8 mouse cellular contexts compared by ENCODE assay signal in genomic region chr3:36496746-36497145, GRCm38 (mm10). TPM values are rescaled to one million over a fixed set of nuclear protein-coding genes. Genes with fewer than 3 reads are reported as not detected.
A peak's percentile ranks its signal among the peaks of the same experiment; 100 is the strongest.
DNase-seq lines count a peak whose midpoint lies in the region; ATAC-seq lines count a peak whose summit lies in the region.
"Had no signal": no experiment of that assay in that cellular context is flagged by ENCODE, and none has a peak within 500 bp of the region (broad histone marks: within the 10 kb centered on the region; RNA-seq: fewer than 3 reads in every experiment).

No protein-coding gene starts in this region.

- H3K9me3 ChIP-seq in forebrain, embryonic 14.5 days (replicated peaks; ENCODE audit: control insufficient read depth, low read length) = no peaks in the 10 kb centered on the region

- no peak overlapping the region for H3K4me2 ChIP-seq in forebrain, embryonic 14.5 days (ENCODE audit: low read length)

- peak; percentile 92 for DNase-seq in NIH3T3 (ENCODE audit: low read depth)
- peak; percentile 28 for DNase-seq in c-Kit-positive CD71-positive TER-119-positive erythroid progenitor cells, embryonic 14.5 days (ENCODE audit: low spot score)
- DNase-seq in forebrain, embryonic 14.5 days (ENCODE audit: low spot score) = peak; percentile 86
- DNase-seq in heart, postnatal 25 days (ENCODE audit: low spot score) = peak; percentile 36
- DNase-seq in layer of hippocampus, postnatal 10 days (ENCODE audit: low spot score in 2 of 2) = peak; percentile 67 to 78
- DNase-seq in lung, postnatal 36 days = peak; percentile 77
- DNase-seq in right cerebral cortex, postnatal 36 days (ENCODE audit: low spot score in 2 of 2) = peak; percentile 41 to 73

- H3K4me3 ChIP-seq in forebrain, embryonic 14.5 days (ENCODE audit: low read depth, low read length) = no peak overlapping the region
- H3K4me3 ChIP-seq: megakaryocyte, embryonic 14.5 days had no signal

- 13% methylated on average over 14 of the region's 14 CpGs for WGBS in forebrain, embryonic 14.5 days

- peak; percentile 55 for ATAC-seq in forebrain, embryonic 14.5 days

- no peaks in the 10 kb centered on the region; the same call in 1 of the 2 replicates for H3K4me1 ChIP-seq in forebrain, embryonic 14.5 days (ENCODE audit: control insufficient read depth, insufficient read depth, low read length)

- H3K9ac ChIP-seq in forebrain, embryonic 14.5 days (ENCODE audit: low read length) = no peak overlapping the region

- H3K27me3 ChIP-seq in forebrain, embryonic 14.5 days (replicated peaks; ENCODE audit: control insufficient read depth, insufficient read depth, low read length) = no peaks in the 10 kb centered on the region

- H3K27ac ChIP-seq in forebrain, embryonic 14.5 days (ENCODE audit: low read depth, low read length) = no peak overlapping the region

- no peaks in the 10 kb centered on the region for H3K36me3 ChIP-seq in forebrain, embryonic 14.5 days (ENCODE audit: control insufficient read depth, insufficient read depth, low read length)

- intact Hi-C loops in heart, postnatal 25 days (cut with DNase I) = loop anchor here (1.0 to 2.0 kb wide), 2 partner anchors 286 to 316 kb away; no protein-coding TSS in a partner anchor

RNA-seq across cellular contexts. Expression of gene 1810062G17Rik, which starts 21.0 kb away (rescaled TPM):
- polyA plus RNA-seq in forebrain, embryonic 14.5 days (2014; fragmentation: Nextera tagmentation; extraction: Ambion mirVana) = 0.25 TPM in 1 of 2 replicates, not detected in the other
- under 1 TPM in 1 of 2 experiments, not detected in 1; 0.31 TPM for total RNA-seq in heart, postnatal 25 days (2021)
- total RNA-seq in layer of hippocampus, postnatal 10 days (2021) = under 1 TPM in 1 of 2 experiments, not detected in 1; 0.55 TPM

RNA-seq across cellular contexts. Expression of gene Anxa5, which starts 21.1 kb away (rescaled TPM):
- polyA plus RNA-seq in forebrain, embryonic 14.5 days (2014; fragmentation: Nextera tagmentation; extraction: Ambion mirVana) = 62.7 and 65.8 TPM in 2 replicates
- 100 to 1,000 TPM; 136 to 138 TPM for total RNA-seq in heart, postnatal 25 days (2021)
- total RNA-seq in layer of hippocampus, postnatal 10 days (2021) = 10 to 100 TPM; 34.6 to 34.7 TPM

RNA-seq across cellular contexts. Expression of gene Gm11549, which starts 24.9 kb away (rescaled TPM):
- 0.10 and 0.37 TPM in 2 replicates for polyA plus RNA-seq in forebrain, embryonic 14.5 days (2014; fragmentation: Nextera tagmentation; extraction: Ambion mirVana)
- not detected for total RNA-seq in heart, postnatal 25 days (2021)
- 1 to 10 TPM; 1.2 to 1.9 TPM for total RNA-seq in layer of hippocampus, postnatal 10 days (2021)

RNA-seq across cellular contexts. Expression of gene Exosc9, which starts 55.7 kb away (rescaled TPM):
- polyA plus RNA-seq in forebrain, embryonic 14.5 days (2014; fragmentation: Nextera tagmentation; extraction: Ambion mirVana) = 92.1 and 93.0 TPM in 2 replicates
- total RNA-seq in heart, postnatal 25 days (2021) = 10 to 100 TPM; 19.4 to 20.1 TPM
- 10 to 100 TPM; 46.7 to 50.4 TPM for total RNA-seq in layer of hippocampus, postnatal 10 days (2021)

Comparison
In these comparisons a context has a peak if more than half of its experiments do, and no peak if none do; other contexts are left out.
1. DNase-seq: peak in every context shown above with its lines; median percentile 92 in NIH3T3; 86 in forebrain, embryonic 14.5 days; 77 in lung, postnatal 36 days; 72 in layer of hippocampus, postnatal 10 days; 57 in right cerebral cortex, postnatal 36 days; 36 in heart, postnatal 25 days; 28 in c-Kit-positive CD71-positive TER-119-positive erythroid progenitor cells, embryonic 14.5 days.